Mouse (Mus musculus) liver, adult 2 months (tissue): ENCODE data around the gene Fcor.

Experiments
- CTCF ChIP-seq: fragments of 200-500 bp; IDR thresholded peaks from 2 replicates; pipeline ENCODE4 v1.5.1; 2011; ENCODE audit warnings: low read depth, low read length, control low read depth
- POLR2A ChIP-seq: fragments of 200-500 bp; IDR thresholded peaks from 2 replicates; pipeline ENCODE4 v1.6.1; 2011; ENCODE audit warnings: low read length, control low read depth; ENCODE audit not compliant: insufficient read depth; ENCODE audit errors: extremely low read depth

- TF ChIP-seq POLR2A (no peak), CTCF (no peak)
These were observed 19.3 kb downstream of the Fcor start for GRCm38 (mm10) chr8:3652845-3653244.
